Mouse (Mus musculus): ENCODE measurements around the gene Klhdc10.

DNA sequence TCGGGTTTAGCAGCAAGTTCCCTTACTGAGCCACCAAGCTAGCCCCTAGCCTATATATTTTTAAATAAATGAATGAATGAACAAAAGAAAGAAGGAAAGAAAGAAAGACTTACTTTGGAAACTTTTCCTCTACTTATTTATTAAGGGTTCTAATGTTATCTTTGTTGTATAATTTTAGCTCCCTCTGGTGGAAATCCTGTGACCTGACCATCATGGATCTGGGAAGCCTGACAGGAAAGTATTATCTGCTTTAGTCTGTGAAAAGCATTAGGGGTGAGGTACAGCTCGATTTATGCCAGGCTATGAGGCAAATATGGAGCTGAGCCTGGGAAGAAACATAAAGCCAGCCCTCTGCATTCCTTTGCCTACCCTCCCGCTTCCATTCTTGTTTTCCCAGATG is 32.4 kb upstream of the Klhdc10 start:
- TF ChIP-seq CTCF (IDR thresholded peaks at IDR 0.05; ENCODE audit: low read depth, low read length), result no peak
- no peak for TF ChIP-seq GATA1 (IDR thresholded peaks at IDR 0.05; ENCODE audit: borderline replicate concordance, low read length)
- TF ChIP-seq POLR2AphosphoS5 (IDR thresholded peaks at IDR 0.05; ENCODE audit: insufficient replicate concordance, low read depth, low read length), result no peak
- TF ChIP-seq TAL1 (conservative IDR thresholded peaks at IDR 0.05; ENCODE audit: low read depth, low read length), result no peak
- TF ChIP-seq GATA2 (IDR thresholded peaks at IDR 0.05; ENCODE audit: borderline replicate concordance, low read depth, low read length), result no peak
